Mouse (Mus musculus) kidney, embryonic 15.5 days (tissue): Measurements from ENCODE around the gene Ubr7. TPM values are rescaled to one million over a fixed set of nuclear protein-coding genes. Genes with fewer than 3 reads are reported as not detected.

Source experiments
- ATAC-seq: fragments of 200-750 bp; cut with Nextera tagmentation; replicated peaks from 2 replicates; pipeline ENCODE4 v1.8.0; 2017; ENCODE audit warnings: moderate TSS enrichment; ENCODE audit not compliant: low FRiP score
- H3K27ac ChIP-seq: fragments of 300-500 bp; sonication (generic); 2 replicates; pipeline ENCODE4 v1.5.1; 2015; ENCODE audit warnings: mild to moderate bottlenecking, inconsistent platforms
- H3K27me3 ChIP-seq: fragments of 300-500 bp; sonication (generic); 2 replicates; pipeline ENCODE4 v1.6.1; 2015; ENCODE audit warnings: inconsistent platforms
- H3K36me3 ChIP-seq: fragments of 300-500 bp; sonication (generic); 2 replicates; pipeline ENCODE4 v1.6.1; 2015; ENCODE audit warnings: inconsistent platforms
- H3K4me1 ChIP-seq: fragments of 300-500 bp; sonication (generic); 2 replicates; pipeline ENCODE4 v1.6.1; 2015; ENCODE audit warnings: inconsistent platforms
- H3K4me2 ChIP-seq: fragments of 300-500 bp; sonication (generic); 2 replicates; pipeline ENCODE4 v1.6.1; 2015; ENCODE audit warnings: moderate library complexity, mild to moderate bottlenecking, inconsistent platforms
- H3K4me3 ChIP-seq: fragments of 300-500 bp; sonication (generic); replicated peaks from 2 replicates; pipeline ENCODE4 v1.5.1; 2015; ENCODE audit warnings: mild to moderate bottlenecking, inconsistent platforms
- H3K9ac ChIP-seq: fragments of 300-500 bp; sonication (generic); 2 replicates; pipeline ENCODE4 v1.6.1; 2015; ENCODE audit warnings: mild to moderate bottlenecking, inconsistent platforms
- H3K9me3 ChIP-seq: fragments of 300-500 bp; sonication (generic); replicated peaks from 2 replicates; pipeline ENCODE4 v1.6.1; 2016; ENCODE audit warnings: inconsistent platforms
- WGBS: fragments of 180-500 bp; shearing (Covaris S2); methylation state at CpG from one replicate; pipeline ENCODE4 v1.1.7; 2015; ENCODE audit warnings: mixed read lengths; 5-methylcytosine and 5-hydroxymethylcytosine counted together
- polyA plus RNA-seq: library from polyadenylated mRNA; unstranded; fragments of >200 nt; fragmentation: Nextera tagmentation; extraction: Ambion mirVana; gene quantifications from 2 replicates; pipeline ENCODE4 v1.2.1, GENCODE M21; 2015

Gene Ubr7
- polyA plus RNA-seq, 1 experiment from 2014 or later: 44.5 TPM

DNA sequence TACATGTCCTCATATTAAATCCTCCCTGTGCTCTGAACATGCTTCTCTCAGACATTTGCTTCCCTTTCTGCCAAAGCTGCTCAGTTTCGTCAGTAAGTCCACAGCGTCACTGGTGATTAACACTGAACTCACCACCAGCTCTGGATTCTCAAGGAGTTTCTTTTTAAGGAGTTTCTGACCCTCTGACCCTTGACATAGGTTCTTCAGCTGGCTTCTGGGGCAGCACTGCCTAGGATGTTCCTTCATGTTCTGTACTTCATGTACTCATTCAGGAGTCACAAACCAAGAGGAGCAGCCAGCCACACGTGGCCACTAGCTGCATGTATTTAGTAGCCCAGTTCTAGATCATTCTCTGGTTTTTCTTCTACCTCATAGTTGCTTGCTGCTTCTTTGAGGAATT, 9.5 kb upstream of the Ubr7 start:
- WGBS: 83% methylated on average over 3 of the region's 3 CpGs
- H3K27me3 ChIP-seq: no peaks in the 10 kb centered on the region

GRCm38 (mm10) chr12:102756304-102756703, 1.5 kb upstream of the Ubr7 start:
- ATAC-seq: no peak
- WGBS: 83% methylated on average over 7 of the region's 7 CpGs
- no peak overlapping the region for H3K27ac ChIP-seq
- H3K9ac ChIP-seq: peak overlapping the region; percentile 82; the same call in 1 of the 2 replicates
- peak overlapping the region; percentile 79 for H3K4me2 ChIP-seq
- H3K4me1 ChIP-seq: peaks cover 24% of the 10 kb centered on the region
- peaks cover 15% of the 10 kb centered on the region for H3K36me3 ChIP-seq
- H3K27me3 ChIP-seq: no peaks in the 10 kb centered on the region
- H3K9me3 ChIP-seq: no peaks in the 10 kb centered on the region
- H3K4me3 ChIP-seq: peak overlapping the region; percentile 66

More for the DNA sequence above, 9.5 kb upstream of the Ubr7 start:
- H3K4me1 ChIP-seq: peaks cover 12% of the 10 kb centered on the region
- no peak overlapping the region for H3K4me2 ChIP-seq
- H3K27ac ChIP-seq: no peak overlapping the region
- no peak for ATAC-seq
- no peak overlapping the region for H3K4me3 ChIP-seq
- H3K9me3 ChIP-seq: no peaks in the 10 kb centered on the region
- H3K9ac ChIP-seq: no peak overlapping the region
- peaks cover 26% of the 10 kb centered on the region for H3K36me3 ChIP-seq

GRCm38 (mm10) chr12:102757055-102757688, 595 bp upstream of the Ubr7 start:
- H3K27me3 ChIP-seq: no peaks in the 10 kb centered on the region
- ATAC-seq: peak; percentile 92
- H3K36me3 ChIP-seq: peaks cover 19% of the 10 kb centered on the region
- peaks cover 24% of the 10 kb centered on the region for H3K4me1 ChIP-seq
- H3K9ac ChIP-seq: peak overlapping the region; percentile 82
- no peaks in the 10 kb centered on the region for H3K9me3 ChIP-seq
- peak overlapping the region; percentile 79 for H3K4me2 ChIP-seq
- peak overlapping the region; percentile 97 for H3K27ac ChIP-seq
- H3K4me3 ChIP-seq: peak overlapping the region; percentile 66
- 2% methylated on average over 46 of the region's 46 CpGs for WGBS

DNA sequence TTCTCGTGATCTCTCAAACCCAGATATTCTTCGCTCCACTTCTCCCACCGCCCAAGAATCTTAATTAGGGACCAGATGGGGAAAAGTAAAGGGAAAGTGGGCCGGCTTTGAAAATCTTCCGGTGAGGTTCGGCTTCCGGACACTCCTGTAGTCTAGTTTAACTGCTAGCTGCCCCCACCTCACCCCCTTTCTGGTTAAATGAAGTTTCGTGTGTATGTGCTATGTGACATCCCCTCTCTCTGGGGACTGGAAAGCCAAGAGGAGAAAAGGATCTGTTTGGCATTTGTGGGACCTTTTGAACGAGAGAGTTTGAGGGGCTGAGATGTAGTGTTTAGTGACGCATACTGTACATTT, 613 bp downstream of the Ubr7 start, which contains the start of gene Gm20604:
Gene Gm20604, minus strand, starts transcription at position 270 of the 354 bp plus-strand sequence.
- WGBS: under 1% methylated on average over 10 of the region's 10 CpGs
- no peak for ATAC-seq
- Histone ChIP-seq H3K4me1 (peaks cover 24% of the 10 kb centered on the region), H3K9ac (peak within 1 kb of the TSS; percentile 82), H3K27me3 (no peaks in the 10 kb centered on the region), H3K9me3 (no peaks in the 10 kb centered on the region), H3K27ac (peak within 1 kb of the TSS; percentile 97), H3K4me2 (peak within 1 kb of the TSS; percentile 79), H3K36me3 (peaks cover 25% of the 10 kb centered on the region), H3K4me3 (peak within 1 kb of the TSS; percentile 66)

GRCm38 (mm10) chr12:102758936-102759335, 1.2 kb downstream of the Ubr7 start:
- Histone ChIP-seq H3K4me2 (peak overlapping the region; percentile 79), H3K27ac (no peak overlapping the region), H3K36me3 (peaks cover 26% of the 10 kb centered on the region), H3K9ac (peak overlapping the region; percentile 63), H3K27me3 (no peaks in the 10 kb centered on the region), H3K4me3 (peak overlapping the region; percentile 66), H3K4me1 (peaks cover 24% of the 10 kb centered on the region), H3K9me3 (no peaks in the 10 kb centered on the region)
- 2% methylated on average over 5 of the region's 5 CpGs for WGBS
- ATAC-seq: no peak

- 81% methylated on average over 3 of the region's 3 CpGs for WGBS
- Histone ChIP-seq H3K4me2 (no peak overlapping the region), H3K36me3 (peaks cover 34% of the 10 kb centered on the region), H3K27ac (no peak overlapping the region), H3K9me3 (no peaks in the 10 kb centered on the region), H3K27me3 (no peaks in the 10 kb centered on the region), H3K4me3 (no peak overlapping the region), H3K4me1 (peaks cover 18% of the 10 kb centered on the region), H3K9ac (no peak overlapping the region)
- ATAC-seq: no peak
These were observed 3.9 kb downstream of the Ubr7 start for GRCm38 (mm10) chr12:102761668-102762067.

GRCm38 (mm10) chr12:102763696-102764095, 5.9 kb downstream of the Ubr7 start:
- Histone ChIP-seq H3K4me3 (no peak overlapping the region), H3K9me3 (no peaks in the 10 kb centered on the region)

GRCm38 (mm10) chr12:102769000-102769399, 11.2 kb downstream of the Ubr7 start:
- ATAC-seq: no peak
- 93% methylated on average over 4 of the region's 4 CpGs for WGBS
- Histone ChIP-seq H3K4me3 (no peak overlapping the region), H3K27me3 (no peaks in the 10 kb centered on the region), H3K9ac (no peak overlapping the region), H3K4me2 (no peak overlapping the region), H3K4me1 (no peaks in the 10 kb centered on the region), H3K36me3 (peaks cover 88% of the 10 kb centered on the region), H3K9me3 (no peaks in the 10 kb centered on the region), H3K27ac (no peak overlapping the region)

More at GRCm38 (mm10) chr12:102763696-102764095, 5.9 kb downstream of the Ubr7 start:
- no peak overlapping the region for H3K27ac ChIP-seq
- H3K36me3 ChIP-seq: peaks cover 53% of the 10 kb centered on the region
- H3K4me2 ChIP-seq: no peak overlapping the region
- H3K4me1 ChIP-seq: peaks cover 15% of the 10 kb centered on the region
- ATAC-seq: no peak
- no peak overlapping the region for H3K9ac ChIP-seq
- H3K27me3 ChIP-seq: no peaks in the 10 kb centered on the region

GRCm38 (mm10) chr12:102771601-102772000, 13.8 kb downstream of the Ubr7 start:
- Histone ChIP-seq H3K27me3 (no peaks in the 10 kb centered on the region), H3K4me2 (no peak overlapping the region), H3K9me3 (no peaks in the 10 kb centered on the region), H3K27ac (no peak overlapping the region), H3K36me3 (peaks cover 95% of the 10 kb centered on the region), H3K4me1 (no peaks in the 10 kb centered on the region), H3K9ac (no peak overlapping the region), H3K4me3 (no peak overlapping the region)
- no peak for ATAC-seq
- 94% methylated on average over 8 of the region's 8 CpGs for WGBS

DNA sequence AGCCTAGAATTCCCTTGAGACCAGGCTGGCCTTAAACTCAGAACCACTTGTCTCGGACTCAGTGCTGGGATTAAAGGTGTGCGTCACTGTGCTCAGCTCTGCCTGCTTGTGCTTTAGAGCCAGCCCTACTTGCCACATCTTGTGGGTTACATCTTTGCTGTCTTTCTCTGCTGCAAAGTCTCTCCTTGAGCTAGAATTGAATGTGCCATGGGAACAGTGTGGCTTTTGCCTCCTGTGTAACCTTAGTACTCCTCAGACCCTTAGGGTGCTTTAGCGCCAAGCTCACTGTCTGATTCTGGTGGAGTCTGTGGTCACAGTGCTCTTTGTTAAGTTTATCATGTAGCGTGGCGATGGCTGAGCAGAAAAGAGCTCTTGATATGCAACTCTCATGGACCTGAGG, 14.9 kb downstream of the Ubr7 start:
- WGBS: 91% methylated on average over 5 of the region's 5 CpGs
- Histone ChIP-seq H3K27me3 (no peaks in the 10 kb centered on the region), H3K4me2 (no peak overlapping the region), H3K36me3 (peaks cover 94% of the 10 kb centered on the region), H3K4me1 (no peaks in the 10 kb centered on the region), H3K4me3 (no peak overlapping the region), H3K9ac (no peak overlapping the region), H3K9me3 (no peaks in the 10 kb centered on the region), H3K27ac (no peak overlapping the region)
- ATAC-seq: no peak

DNA sequence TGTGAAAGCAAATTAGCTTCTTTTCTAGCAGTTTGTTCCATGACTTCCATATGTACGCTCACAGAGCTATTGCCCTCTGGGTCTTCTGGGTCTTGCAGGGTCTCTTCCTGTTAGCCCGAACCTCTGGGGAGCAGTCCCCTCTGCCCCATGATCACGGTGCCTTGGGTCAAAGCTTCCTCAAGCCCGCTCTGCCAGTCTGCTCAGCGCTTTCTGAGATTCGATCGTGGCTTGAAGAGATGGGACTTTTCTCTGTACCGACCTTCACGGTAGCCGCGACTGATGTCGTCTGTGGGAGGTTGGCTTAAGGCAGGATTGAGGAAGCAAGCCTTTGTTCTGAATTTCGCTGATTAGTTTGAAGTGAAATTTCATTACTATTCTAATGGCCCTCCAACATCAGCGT, 18.3 kb downstream of the Ubr7 start:
- H3K36me3 ChIP-seq: peaks cover 71% of the 10 kb centered on the region
- ATAC-seq: no peak
- H3K27ac ChIP-seq: no peak overlapping the region
- H3K4me1 ChIP-seq: no peaks in the 10 kb centered on the region
- no peaks in the 10 kb centered on the region for H3K9me3 ChIP-seq
- H3K4me2 ChIP-seq: no peak overlapping the region
- no peak overlapping the region for H3K9ac ChIP-seq
- WGBS: 87% methylated on average over 14 of the region's 14 CpGs
- no peak overlapping the region for H3K4me3 ChIP-seq
- H3K27me3 ChIP-seq: no peaks in the 10 kb centered on the region

GRCm38 (mm10) chr12:102778151-102778550, 20.4 kb downstream of the Ubr7 start:
- 84% methylated on average over 5 of the region's 5 CpGs for WGBS
- H3K36me3 ChIP-seq: peaks cover 71% of the 10 kb centered on the region

GRCm38 (mm10) chr12:102779452-102779851, 21.7 kb downstream of the Ubr7 start:
- no peak overlapping the region for H3K27ac ChIP-seq
- H3K36me3 ChIP-seq: peaks cover 72% of the 10 kb centered on the region
- H3K9ac ChIP-seq: no peak overlapping the region
- H3K4me2 ChIP-seq: no peak overlapping the region
- H3K4me3 ChIP-seq: no peak overlapping the region
- no peaks in the 10 kb centered on the region for H3K9me3 ChIP-seq
- H3K27me3 ChIP-seq: no peaks in the 10 kb centered on the region
- no peak for ATAC-seq
- H3K4me1 ChIP-seq: no peaks in the 10 kb centered on the region
- 53% methylated on average over 3 of the region's 3 CpGs for WGBS

More at GRCm38 (mm10) chr12:102778151-102778550, 20.4 kb downstream of the Ubr7 start:
- Histone ChIP-seq H3K4me2 (no peak overlapping the region), H3K9me3 (no peaks in the 10 kb centered on the region), H3K4me1 (no peaks in the 10 kb centered on the region), H3K9ac (no peak overlapping the region), H3K27me3 (no peaks in the 10 kb centered on the region), H3K4me3 (no peak overlapping the region), H3K27ac (no peak overlapping the region)
- no peak for ATAC-seq
